Mouse (Mus musculus): ENCODE data around the gene Fam43b.
A peak's percentile ranks its signal among the peaks of the same experiment; 100 is the strongest.
"Not testable (repeated sequence)": the region's sequence is repeated elsewhere in the genome, so short reads cannot be mapped to it uniquely, and the experiment has no call there.

The Fam43b gene

DNA sequence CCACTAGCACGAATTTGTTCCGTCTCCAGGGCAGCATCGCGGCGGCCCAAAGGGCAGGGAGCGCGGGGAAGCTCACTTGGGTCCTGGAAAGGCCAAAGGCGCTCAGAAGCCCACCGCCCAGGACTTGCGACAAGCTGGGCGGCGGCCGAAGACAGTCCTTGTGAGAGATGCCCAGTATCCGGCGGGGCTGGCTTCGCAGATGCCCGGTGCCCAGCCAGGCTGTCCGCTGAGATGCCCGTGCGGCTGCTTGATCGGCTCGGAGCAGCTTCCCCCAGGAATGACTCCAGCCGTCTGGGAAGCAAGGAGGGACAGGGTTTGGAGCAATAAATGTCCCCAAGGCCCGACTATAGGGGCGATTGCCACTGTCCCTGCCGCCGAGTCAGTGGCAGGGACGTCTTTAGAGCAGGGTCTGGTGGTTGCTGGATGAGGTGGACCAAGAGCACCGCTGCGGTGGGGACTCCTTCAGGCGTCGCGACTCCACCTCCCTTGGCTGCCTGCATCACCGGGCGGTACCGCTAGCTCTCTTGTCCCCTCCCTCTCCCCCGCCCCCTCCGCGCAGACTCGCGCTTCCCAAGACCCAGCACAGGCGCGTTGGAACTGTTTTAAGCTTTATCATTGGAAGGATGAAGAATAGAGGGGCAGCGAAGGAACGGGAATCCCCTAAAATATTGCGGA, at the start of gene Fam43b:
TSS of gene Fam43b (minus strand) at position 558 of the 675 bp plus-strand sequence.
- peak; percentile 63 to 77 for DNase-seq

DNA sequence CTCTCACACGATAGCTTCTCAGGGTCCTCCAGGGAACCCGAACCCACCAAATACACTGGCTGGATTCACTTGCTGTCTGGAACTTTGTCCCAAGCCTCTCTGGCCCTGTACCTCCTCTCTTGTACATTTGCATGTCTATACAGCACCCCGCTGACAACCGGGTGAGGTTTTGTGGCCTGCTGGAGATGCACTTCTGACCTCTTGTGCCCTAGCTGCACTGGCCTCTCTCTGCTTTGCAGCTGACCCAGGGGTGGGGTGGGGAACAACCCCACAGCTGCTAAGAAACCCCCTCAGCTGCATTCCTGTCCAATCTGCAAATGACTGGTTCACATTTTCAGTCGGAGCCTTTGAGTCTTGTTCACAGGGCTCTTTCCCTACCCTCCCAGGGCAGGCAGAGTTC, 48.6 kb upstream of the Fam43b start:
- DNase-seq, result no peak

- DNase-seq, result no peak
Measured at GRCm38 (mm10) chr4:138440062-138440461, 43.7 kb upstream of the Fam43b start.

DNA sequence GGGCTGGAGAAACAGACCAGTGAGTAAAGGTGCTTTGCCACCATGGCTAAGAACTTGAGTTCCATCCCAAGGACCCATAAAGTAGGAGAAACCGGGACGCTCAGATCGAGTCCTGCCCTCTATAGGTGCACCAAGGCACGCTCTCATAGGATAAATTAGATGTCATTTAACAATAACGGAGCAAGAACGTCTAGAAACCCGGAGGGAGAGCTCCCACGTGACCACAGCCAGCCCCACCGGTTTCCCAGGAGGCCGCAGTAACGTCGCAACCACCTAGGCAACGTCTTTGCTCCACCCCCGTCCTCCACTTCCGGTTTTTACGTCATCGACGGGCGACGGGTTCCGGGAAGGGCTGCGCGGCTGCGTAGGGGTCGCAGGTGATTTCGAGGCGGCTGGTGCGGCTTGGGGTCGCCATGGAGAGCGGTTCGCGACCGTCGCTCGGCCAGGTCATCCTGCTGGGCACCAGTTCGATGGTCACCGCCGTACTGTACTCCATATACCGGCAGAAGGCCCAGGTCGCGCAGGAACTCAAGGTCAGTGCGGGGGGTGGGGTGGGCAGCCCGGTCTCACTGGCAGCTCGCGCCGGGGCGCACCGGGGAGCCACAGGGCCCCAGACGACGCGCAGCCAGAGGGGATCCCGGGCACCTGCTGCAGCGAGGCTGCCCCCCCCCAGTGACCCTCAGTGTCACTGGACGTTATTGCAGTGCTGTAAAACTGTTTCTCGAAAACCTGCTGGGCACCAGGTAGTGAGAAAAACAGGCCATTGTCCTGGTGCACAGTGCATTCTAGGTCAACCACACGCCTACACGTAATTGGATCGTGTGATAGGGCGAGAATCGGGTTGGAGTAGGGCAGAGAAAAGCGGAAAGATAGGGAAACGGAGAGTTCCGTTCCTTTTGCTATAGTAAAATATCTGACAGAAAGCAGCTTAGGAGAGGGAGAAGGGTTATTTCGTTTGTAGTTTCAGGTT, 38.3 kb upstream of the Fam43b start, which contains the start of gene Mul1:
TSS of gene Mul1 (plus strand) at position 325 of the 970 bp plus-strand sequence.
- peak; percentile 99 for DNase-seq

DNA sequence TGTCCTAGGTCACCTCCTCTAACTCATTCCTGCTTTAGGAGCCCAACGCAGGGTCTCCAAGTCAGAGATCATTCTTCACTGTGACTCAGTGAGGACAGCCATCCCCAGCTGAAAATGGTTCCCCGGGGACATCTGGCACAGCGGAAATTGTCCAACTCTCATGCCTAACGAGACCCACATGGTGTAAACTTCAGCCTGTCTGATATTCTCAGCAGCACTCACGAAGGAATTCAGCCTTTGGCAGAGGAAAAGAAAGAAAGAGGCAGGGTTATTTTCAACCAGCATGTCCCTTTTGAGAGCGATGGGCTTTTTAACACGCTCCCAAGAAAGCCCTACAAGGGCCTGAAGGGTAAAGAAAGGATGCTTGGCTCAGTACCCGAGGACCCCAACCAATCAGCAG, 35.0 kb upstream of the Fam43b start:
- DNase-seq, result no peak

DNA sequence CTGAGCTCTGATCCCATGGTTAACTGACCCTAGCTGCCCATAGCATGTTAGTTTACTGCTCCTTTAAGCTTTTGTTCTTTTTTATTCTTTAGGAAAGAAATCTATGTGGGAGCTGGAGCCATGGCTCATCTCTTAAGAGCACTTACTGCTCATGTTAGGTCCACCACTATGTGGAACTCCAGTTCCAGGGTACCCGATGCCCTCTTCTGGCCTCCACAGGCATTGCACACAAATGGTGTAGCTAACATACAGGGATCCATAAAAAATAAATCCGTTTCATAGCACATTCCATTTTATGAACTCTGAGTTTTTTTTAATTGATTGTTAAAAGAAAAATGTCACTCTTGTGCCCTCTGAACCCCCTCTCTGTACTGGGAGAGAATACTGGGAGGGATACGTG, 33.5 kb upstream of the Fam43b start:
- peak; percentile 79 to 84 for DNase-seq

DNA sequence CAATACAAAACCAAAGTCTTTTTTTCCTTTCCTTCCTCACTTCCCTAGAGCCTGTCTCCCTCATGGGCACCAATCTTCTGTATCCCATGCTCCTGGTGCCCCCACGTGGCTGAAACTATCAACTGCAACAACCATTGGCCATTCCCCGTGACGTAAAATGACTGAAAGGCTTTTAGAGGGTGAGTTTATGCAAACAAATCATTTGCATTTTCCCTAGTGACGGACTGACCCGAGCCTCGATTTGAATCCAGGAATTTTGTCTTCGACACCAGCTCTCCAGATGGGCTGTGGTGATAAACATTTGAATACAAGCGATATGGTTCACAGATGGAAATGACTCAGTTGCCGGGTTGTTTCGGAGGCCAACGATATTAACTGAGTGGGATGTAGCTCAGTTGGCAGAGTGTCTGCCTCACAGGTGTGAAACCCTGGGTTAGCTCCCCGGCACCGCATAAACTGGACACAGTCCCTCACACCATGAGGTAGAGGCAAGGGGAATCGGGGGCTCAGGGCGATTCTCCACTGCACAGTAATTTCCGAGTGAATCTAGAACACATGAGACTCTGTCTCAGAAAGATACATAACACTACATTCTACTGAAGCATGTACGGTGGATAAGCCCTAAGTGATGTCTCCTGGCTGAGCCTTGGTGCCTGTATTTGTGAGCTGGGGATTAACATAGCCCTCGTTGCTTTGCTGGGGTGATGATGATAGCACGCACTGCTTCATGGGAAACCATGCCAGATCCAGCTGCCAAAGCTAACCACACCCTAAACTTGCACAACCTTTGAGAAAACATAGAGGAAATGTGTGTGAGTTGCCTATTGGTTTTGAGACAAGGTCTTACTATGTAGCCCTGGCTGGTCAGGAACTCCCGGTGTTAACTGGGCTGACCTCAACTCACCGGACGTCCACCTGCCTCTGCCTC, 30.7 kb upstream of the Fam43b start:
- peak; percentile 93 to 96 for DNase-seq

- DNase-seq, result not testable (repeated sequence)
Measured at GRCm38 (mm10) chr4:138425604-138426003, 29.3 kb upstream of the Fam43b start.

GRCm38 (mm10) chr4:138425028-138425427, 28.7 kb upstream of the Fam43b start:
- DNase-seq, result no peak

GRCm38 (mm10) chr4:138418340-138418957, 22.1 kb upstream of the Fam43b start:
- DNase-seq, result no peak

- DNase-seq, result no peak
Measured at GRCm38 (mm10) chr4:138417882-138418281, 21.6 kb upstream of the Fam43b start.

GRCm38 (mm10) chr4:138416414-138416813, 20.1 kb upstream of the Fam43b start:
- no peak for DNase-seq

GRCm38 (mm10) chr4:138415991-138416390, 19.7 kb upstream of the Fam43b start:
- no peak for DNase-seq

- peak; percentile 38 to 42 for DNase-seq
Measured at GRCm38 (mm10) chr4:138414725-138415124, 18.4 kb upstream of the Fam43b start.

DNA sequence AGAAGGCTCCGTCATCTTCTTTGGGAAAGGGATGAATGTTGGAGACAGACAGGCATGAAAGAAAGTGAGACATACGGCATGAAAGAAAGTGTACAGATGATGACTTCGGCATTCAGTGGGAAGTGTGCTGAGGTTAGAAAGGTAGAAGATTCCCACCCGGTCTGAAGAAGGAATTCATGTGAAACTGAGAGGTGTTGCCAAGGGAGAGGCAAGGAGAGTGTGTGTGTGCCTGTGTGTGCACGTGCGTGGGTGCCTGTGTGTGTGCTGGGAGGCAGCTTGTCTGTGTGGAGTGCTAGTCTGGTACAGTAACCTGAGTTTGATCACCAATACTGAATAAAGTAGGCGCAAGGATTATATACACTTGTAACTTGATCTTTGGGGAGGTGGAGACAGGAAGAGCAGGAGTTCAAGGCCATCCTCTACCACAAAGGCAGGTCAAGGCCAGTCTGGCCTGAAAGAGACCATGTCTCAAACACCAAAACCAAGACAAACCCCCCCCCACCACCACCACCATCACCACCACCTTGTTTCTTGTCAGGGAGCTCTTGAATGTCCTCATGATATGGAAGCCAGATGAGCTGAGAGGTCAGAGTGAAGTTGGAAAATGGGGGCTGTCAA, 15.3 kb upstream of the Fam43b start:
- DNase-seq, result no peak

GRCm38 (mm10) chr4:138411011-138411410, 14.7 kb upstream of the Fam43b start:
- DNase-seq, result no peak

DNA sequence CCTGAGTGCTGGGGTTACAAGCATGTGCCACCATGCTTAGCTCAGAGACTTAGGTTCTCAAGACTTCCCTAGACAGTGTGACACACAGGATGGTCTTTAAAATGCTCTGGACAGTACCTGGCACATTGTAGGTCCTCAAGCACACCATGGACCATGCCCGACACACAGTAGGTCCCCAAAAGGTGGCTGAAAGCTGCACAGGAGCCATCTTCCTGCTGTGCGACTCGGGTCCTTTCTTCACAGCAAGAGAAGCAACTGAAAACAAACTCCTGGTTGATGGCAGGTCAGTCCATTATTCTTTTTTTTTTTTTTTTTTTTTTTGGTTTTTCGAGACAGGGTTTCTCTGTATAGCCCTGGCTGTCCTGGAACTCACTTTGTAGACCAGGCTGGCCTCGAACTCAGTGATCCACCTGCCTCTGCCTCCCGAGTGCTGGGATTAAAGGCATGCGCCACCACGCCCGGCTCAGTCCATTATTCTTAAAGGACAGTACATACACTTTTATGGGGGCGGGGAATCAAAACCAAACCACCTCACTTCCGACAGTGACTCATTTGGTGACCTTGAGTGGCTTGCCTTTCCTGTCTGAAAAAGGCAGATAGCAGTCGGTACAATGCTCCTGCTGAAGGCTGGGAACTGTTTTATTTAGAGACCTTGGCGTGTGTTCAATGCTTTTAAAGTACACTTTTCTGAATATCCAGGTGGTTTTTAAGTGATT, 11.3 kb upstream of the Fam43b start:
- DNase-seq, result no peak

- DNase-seq, result peak; percentile 47 to 52
Measured at GRCm38 (mm10) chr4:138404806-138405205, 8.5 kb upstream of the Fam43b start.

- no peak for DNase-seq
Measured at GRCm38 (mm10) chr4:138396711-138397110, 383 bp upstream of the Fam43b start.

DNA sequence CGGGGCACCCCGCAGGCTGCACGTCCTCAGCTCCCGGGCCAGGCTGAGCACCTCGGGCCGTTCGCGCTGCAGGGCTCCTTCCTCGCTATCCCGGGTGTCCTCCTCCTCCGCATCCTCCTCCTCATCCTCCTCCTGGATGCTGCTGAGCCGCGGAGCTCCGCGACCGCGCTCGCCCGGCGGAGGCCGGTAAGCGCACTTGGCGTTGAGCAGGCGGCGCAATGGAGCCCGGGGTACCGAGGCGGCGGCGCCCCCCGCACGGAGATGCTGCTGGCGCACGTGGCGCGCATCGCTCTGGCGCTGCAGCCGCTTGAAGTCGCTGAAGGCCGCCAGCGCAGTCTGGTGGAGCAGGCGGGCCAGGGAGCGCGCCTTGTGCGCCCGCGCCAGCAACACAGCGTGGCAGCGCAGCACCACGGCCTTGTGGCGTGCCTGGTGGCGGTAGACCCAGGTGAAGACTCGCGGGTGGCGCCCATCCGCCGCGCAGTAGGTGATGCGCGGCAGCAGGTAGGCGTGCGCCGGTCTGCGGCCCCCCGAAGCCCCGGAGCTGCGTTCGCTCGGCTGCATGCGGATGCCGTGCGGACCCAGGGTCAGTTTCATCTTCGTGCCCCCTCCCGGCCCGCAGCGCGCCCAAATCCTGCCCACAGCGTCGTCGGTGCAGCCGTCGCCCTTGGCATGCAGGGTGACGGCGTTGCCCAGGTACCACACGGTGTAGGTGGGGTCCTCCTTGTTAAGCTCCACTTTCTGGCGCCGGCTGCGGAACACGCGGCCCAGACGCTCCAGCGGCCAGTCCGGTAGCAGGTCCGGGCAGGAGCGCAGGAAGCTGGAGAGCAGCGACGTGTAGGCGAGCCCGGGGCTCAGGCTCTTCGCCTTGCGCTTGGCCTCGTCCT, 999 bp downstream of the Fam43b start:
- peak; percentile 55 to 60 for DNase-seq

All from cerebellum, postnatal 10 days (tissue).